Mouse (Mus musculus) forelimb bud, embryonic 11.5 days (tissue): ENCODE results near the gene Pabpn1l.
A peak's percentile ranks its signal among the peaks of the same experiment; 100 is the strongest.

Experiments used
- DNase-seq: peaks from one replicate; pipeline ENCODE4 v3.0.0-alpha.2; 2012; ENCODE audit warnings: low read depth, low spot score

Pabpn1l gene

DNA sequence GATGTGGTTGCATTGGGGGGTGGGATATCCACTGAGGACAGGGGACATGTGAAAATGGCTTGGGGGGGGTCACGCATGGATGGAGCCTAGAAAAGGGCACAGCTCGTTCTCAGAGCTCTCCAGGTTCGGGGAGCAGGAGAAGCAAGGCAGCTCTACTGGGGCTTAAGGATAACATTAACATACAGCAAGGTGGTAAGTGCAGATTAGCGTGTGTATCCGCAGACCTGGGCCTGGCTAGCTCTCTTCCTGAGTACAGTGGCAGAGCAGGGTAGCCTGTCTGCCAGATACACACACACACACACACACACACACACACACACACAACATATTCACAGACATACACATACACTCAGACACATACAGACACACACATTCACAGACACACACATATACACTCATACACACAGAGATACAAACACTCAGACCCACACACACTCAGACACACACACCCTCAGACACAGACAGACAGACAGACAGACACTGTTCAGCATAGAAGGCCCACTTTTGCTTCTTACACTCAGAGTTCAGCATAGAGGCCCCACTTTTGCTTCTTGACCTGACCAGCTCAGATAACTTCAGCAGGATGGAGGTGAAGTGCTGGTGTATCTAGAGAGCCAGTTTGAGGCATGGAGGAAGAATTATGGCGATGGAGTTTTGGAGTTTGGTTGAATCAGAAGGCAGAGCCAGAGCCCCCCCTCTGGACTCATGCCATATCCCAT lies 3.7 kb downstream of the Pabpn1l start:
- no peak for DNase-seq

DNA sequence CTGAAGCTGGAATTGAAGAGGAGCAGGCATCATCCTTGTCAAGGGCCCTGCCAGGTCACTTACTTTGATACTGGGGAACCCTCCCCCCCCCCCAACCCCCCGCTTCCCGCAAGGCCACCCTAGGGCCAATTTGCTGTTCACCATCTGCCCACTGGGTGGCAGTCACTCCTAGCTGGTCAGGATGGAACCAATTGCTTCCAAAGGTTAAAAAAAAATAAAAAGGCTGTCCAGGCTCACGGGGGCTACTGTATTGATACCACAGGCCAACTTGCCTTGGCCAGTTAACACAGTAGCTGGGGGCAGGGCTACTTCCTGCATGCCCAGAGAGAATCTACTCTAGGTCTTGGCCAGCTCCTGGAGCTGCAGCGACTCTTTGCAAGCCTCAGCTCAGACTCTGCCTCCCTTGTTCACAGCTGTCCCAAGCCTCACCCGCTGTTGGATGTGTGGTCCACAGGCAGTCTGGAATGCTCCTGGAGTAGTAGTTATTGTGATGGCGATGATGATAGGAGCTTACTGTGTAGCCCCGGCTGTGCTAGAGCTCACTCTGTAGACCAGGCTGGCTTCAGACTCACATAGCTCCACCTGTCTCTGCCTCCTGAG lies 4.5 kb downstream of the Pabpn1l start:
- DNase-seq: peak; percentile 84

DNA sequence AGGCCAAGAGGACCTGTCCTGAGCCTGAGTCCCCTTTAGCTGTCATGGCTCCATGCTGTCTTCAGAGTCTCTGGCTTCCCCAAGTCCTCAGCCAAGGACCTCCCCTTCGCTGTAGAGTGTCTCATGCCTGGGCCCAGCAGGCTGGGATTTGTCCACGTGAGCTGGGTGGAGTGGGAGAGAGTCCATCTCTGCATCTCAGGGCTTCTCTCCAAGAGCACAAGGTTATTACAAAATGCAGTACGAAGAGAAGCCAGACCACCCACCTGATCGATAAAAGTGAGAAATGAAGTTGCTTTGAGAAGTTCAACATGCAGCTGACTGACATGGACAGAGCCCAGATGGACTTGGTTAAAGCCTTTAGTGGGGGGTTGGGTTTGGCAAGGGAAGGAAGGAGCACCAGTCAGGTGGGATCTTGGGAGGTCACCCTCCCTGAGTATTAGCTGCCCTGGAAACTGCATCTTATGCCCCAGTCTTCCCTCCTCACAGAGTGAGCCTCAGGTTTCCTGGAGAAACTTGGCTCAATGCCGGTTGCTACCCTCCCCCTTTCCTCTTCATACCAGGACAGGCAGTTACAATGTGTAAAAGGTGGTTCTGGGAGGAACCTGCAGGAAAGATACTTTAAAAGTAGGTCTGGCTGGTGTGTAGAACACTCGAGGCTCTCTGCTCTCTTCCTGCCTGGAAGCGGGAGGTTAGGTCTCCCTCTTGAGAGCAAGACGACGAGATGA lies 6.2 kb downstream of the Pabpn1l start:
- no peak for DNase-seq

DNA sequence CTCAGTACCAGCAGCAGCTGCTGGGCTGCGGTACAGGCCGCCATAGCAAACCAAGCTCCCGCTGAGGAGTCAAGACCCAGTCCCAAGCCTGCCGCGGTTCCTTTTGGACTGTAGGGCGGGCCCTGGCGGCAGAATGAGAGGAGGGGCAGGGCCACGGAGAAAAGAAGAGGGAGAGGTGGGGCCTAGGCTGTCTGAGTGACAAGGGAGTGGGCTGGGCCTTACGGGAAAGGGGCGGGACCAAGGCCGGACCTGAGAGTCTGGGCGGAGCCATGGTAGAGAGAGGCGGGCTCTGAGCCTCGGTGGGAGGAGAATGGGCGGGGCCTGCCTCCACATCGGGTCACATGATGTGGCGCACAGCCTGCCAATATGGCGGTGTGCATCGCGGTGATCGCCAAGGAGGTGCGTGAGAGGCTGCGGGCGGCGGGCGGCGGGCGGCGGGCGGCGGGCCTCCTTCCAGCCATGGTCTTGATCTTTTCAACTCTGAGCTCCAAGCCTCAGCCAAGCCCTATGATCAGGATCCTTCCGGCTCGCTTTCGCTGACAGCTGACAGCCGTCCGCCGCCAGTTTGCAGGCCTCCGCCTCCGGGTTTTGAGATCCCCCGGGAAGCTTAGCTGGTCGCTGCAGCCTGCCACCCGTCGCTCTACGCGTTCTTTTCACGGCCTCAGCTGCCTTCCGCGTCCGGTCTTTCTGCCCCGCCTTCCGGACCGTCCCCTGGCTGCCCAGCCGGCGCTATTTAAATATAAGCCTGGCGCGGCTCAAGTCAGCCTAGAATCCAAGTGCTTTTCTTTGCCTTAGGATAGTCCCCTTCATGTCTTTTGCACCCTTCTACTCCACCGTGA lies 11.0 kb downstream of the Pabpn1l start, which contains the start of the genes Galns and Trappc2l:
Gene Galns (minus strand): TSS at position 169 of the 839 bp plus-strand sequence.
Gene Trappc2l (plus strand): TSS at position 346 of the 839 bp plus-strand sequence.
- DNase-seq: peak; percentile 98

DNA sequence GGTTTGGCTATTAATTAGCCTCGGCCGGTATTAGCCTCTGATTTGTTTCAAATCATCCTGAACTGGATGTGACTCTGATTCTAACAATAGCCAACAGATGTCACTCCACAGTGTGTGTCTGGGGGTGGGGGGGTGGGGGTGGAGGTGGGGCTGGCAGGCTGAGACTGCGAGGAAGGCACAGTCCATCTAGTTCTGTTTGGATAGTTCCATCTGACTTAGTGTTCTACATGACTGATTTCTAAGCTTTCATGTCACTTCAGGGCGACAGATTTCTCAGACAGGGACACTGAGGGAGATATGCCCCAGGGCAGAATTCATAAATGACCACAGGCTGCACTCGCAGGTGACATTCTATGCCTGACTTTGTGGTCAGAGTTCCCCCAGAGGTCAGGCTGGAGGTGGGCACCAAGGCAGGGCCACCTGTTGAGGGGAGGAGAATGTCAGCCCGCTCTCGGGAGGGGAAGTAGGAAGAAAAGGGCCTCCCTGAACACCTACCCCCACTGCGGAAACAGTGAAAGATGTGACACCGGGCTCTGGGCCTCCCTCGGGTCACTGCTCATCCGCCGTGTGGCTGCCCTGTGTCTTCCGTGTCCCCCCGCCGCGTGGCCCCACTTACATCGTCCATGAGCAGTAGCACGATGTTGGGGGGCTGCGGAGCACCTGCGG lies 11.8 kb downstream of the Pabpn1l start:
- no peak for DNase-seq

DNA sequence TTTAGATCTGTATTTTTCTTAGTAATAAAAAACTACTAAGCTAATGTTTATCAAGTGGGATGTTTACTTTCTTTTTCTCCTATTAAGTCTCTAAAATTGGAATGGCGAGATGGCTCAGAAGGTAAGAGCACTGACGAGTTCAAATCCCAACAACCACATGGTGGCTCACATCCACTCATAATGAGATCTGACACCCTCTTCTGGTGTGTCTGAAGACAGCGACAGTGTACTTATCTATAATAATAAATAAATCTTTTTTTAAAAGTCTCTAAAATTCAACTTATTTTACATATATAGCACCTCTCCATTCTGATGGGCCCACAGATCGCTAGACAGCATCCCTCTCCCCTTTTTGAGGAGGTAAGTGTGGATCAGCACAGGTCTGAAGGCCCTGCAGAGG lies 12.3 kb downstream of the Pabpn1l start:
- no peak for DNase-seq

DNA sequence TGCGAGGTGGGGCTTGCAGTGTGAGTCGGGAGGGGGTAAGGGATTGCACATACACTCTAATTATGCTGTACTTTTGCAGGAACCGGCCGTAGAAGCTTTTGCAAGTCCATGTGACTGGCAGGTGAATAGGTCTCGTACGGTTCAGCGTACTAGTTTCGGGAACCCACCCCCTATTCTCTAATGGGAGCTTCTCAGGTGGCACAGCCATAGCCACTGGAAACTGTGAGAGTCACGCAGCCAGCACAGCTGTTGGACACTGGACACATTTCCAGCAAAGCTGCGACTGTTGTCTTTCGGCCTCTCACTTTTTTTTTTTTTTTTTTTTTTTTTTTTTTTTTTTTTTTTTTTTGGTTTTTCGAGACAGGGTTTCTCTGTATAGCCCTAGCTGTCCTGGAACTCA lies 15.7 kb downstream of the Pabpn1l start:
- DNase-seq: no peak

DNA sequence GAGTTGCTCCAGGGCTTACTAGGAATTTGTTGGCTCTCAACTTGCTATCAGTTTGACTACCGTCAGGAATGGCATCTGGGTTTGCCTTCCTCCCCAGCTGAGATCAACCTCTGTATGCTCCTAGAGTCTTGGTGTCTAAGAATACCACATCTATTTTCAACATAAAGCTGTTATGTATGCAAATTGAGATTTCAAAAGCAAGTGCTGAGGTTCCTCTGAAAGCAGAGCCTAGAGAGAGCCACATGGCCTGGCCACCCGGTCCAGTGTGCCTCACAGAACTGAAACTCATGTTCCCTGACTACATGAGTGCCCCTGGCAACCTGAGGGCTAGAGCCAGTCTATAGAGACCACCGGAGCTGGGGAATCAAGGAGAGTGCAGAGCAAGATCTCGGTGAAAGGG lies 17.2 kb downstream of the Pabpn1l start:
- no peak for DNase-seq

DNA sequence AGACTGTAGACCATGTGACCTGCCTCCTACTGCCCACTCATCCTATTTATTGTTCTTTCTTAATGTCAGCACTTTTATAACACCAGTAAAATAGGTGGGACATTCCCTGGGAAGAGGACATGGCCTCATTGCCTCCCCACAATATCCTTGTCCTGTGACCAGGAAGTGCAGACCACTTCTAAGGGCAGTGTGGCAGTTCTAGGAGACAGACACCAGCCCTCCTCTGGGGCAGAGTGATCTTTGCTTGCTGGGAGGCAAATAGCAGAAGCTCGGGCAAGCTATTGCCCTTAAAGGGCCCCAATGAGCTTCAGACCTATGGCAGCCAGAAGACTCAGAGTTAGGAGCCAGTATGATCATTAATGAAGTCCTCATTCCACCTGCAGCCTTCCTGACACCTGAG lies 17.9 kb downstream of the Pabpn1l start:
- DNase-seq: no peak

DNA sequence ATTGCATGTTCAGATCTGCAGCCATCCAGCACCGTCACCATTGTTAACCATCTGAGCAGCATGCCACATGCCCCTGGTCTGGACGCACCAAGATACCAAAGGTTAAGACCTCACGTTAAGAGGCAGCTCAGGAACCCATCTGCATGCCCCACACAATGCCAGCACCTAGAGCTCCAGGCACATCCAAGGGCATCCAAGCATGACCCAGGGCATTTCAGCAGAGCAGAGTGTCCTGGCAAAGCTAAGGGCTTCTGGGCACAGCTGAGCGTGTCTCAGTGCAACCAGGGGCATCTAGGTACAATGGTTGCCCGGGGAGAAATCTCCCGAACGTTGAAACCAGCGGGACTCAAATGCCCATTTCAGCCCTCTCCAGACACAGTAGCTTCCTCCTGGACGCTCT lies 21.9 kb downstream of the Pabpn1l start:
- DNase-seq: no peak

DNA sequence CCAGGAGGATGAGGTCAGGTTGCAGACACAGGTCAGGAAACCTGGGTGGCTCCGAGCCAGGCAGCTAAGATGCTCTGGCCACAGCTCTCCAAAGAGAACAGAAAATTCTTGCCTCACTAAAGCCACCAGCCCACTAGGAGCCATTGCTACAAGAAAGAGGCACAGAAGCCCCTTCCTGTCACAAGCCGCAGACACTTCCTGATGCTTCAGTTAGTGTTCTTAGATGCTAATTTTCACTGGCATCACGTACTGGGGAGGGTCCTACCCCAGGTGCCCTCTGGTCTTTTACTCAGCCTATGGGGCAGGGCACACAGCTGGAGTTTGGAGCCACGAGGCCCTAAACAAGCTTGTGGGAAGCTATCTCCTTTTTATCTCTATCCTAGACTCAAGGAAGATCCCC lies 26.5 kb downstream of the Pabpn1l start:
- DNase-seq: no peak

DNA sequence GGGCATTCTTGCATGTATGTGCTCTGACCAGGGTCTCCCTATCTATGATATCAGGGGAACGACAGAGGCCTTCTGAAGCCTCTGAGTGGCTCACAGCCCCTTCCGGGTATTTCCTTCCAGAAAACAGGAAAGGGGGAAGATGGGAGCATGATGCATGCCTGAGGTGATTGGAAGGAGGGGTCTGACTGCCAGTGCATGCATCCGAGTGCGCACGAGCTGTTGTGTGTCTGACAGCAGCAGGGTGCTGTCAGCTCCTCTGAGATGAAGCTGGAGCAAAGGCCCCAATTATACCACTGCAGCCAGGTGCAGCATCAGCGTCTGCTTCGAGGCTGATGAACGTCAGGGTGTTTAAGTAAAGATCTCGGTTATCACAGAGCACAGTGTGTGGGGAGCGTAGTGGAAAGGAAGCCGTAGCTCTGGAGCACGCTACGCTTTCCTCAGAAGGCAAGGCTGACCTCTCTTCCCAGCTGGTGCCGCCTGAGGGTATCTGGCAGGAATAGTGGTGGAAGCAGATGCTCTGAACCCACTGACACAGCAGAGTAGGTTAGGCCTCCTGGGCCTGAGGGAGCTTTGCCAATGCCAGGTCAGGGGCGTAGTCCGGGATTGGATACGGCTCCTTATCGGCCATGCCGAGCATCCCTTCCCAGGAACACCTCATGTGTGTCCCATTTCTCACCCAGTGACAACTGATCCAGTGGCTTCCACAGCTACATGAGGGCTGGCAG lies 28.6 kb downstream of the Pabpn1l start:
- no peak for DNase-seq

DNA sequence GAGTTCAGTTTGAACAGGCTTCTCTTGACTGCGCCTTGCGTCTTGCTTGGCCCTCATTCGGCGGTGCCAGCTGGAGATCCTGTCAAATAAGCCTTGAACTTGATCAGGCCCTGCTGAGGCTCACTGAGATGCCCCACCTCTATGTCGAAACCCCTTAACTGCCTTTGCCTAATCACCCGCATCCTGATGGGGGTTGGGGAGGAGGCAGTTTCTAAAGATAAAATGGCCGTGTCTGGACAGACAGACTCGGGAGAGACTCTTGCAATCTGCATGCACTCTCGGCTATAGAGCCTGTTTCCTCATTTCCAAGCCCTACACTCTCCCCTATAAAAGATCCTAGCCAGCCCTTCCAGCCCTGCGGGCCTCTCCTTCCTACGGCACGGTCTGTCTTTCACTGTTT lies 29.3 kb downstream of the Pabpn1l start:
- DNase-seq: no peak

DNA sequence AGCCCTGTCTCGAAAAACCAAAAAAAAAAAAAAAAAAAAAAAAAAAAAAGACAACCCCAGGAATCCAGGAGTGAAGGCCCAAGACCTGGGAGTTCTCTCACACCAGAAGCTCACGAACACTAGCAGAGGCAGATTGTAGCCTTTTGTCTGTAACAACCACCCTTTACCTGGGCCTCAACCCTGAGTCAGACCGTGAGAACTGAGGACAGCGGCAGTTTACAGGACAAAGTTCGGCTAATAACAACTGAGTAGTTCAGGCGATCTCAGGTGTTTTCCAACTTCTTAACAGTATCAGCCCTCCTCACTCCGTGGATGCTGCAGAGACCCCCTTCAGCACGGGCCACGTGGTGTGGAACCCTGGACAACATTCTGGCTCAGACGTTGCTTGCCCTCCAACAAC lies 35.8 kb downstream of the Pabpn1l start:
- DNase-seq: no peak

DNA sequence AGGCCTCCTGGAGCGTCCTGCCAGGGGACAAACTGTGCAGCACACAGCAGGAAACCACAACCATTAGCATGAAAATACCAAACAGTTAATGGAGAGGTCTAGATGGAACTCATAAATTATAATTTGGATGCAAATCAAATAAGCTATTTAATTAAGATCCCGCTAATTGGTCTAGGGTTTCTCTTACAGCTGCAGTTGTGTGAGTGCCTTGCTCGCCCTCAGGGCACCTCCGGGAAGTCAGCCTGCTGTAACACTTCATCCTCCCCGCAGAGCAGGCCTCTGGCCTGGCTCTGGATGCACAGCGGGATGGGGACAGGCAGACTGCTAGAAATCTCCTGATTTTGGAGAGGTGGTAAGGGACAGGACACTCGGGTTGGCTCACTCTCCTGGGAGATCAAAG lies 36.4 kb downstream of the Pabpn1l start:
- no peak for DNase-seq

DNA sequence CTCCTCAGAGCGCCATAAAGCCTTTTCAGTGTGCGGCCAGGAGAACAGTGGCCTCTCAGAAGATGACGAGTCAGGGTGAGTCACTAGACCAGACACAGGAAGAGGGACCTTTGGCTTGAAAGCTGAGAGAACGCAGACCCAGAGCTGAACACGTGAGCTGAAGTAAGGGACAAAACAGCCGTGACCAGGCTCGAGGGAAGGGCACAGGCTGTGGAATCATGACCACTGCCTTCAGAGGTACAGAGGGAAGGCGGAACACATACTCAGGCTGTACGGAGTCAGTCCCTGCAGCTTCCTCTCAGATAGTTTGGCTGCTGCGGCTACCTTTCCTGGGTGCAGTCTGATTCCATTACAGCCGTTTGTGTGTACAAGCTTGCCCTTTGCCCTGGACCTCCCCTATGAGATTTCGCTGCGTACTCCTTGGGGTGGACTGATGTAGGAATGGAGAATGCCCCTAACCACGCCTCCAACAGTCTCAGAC lies 37.1 kb downstream of the Pabpn1l start:
- DNase-seq: no peak

DNA sequence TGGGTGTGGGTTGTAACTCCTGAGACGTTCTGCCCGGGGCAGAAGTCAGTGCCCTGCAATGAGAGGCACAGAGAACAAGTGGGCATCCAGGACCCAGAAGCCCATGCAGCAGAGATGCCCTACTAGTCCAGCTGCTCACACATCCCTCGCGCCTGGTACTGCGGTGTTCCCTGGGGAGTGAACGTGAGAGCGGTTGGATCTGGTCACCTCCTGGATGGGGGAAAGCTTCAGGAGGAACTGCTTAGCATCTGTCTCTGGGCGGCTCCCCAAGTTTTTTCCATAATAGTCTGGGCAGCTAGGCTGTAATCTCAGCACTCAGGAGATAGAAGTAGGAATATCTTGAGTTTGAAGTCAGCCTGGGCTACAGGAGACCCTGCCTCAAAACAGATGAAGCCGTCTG lies 37.6 kb downstream of the Pabpn1l start:
- no peak for DNase-seq

DNA sequence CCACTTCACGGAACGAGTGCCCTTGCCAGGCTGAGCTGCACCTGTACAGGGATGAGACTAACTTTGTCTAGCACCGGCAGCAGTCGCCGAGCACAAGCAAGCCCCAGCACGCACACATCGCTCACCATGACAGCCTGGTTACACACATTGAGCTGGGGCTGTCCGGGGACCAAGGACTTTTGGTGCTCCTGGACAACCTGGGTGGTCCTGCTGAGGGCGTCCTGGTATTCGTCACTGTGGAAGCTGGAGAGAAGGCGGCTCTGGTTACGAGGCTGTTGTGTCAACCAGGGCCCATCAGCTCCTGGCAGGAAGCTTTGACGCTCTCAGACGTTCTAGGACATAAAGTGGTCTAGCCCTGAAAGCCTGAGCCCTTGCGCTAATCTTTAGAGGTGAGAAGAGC lies 41.6 kb downstream of the Pabpn1l start:
- DNase-seq: peak; percentile 42

DNA sequence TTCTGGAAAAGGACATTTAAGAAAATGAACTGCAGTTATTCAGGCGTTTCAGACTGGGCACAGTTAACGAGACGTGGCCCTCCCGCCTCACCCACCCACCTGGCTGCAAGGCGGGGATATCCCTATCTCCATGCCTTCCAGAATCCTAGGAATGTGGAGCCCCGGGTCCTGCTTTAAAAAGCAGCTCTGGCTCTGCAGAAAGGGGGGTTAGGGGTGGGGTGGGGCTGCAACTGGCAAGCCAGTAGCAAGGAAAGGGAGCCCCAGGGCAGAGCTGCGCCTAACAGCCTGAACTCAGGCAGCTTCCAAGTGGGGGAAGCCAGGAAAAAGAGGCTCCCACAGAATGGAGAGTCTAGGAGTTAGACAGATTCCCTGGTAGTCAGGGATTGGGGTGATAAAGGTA lies 43.3 kb downstream of the Pabpn1l start:
- DNase-seq: peak; percentile 57

DNA sequence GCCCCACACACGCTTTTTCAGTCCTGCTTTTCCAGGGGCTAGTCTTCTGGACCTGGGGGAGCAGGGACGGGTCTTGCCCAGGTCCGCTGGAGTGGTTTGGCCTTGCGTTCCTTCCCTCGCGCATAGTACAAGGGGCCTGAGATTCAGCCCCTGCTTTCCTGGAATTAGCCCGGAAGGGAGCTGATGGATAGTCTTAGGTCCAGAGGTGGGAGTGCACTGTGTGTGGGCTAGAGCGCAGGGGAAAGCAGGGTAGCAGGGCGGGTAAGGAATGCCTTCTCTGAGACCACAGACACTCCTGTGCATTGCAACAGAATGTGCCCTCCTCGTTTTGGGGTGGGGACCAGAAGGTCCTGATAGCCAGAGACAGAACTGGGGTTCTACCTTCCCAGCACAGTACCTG lies 45.4 kb downstream of the Pabpn1l start:
- DNase-seq: no peak

DNA sequence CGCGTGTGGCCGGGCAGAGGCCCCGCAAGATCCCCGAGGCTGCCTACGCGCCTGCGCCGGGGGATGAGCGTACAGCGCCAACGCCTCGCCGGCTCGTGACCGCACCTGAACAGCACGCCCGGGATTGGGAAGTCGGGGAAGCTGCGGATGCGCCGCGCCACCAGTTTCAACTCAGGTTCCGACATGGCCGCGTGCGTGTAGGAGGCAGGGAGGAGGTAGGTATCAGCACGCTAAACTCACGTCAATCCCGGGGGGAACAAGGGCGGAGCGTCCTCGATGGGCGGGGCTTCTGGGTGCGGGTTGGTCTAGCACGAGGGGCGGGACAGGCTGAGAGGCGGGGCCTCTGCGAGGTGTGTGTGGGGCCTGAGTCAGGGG lies 45.9 kb downstream of the Pabpn1l start, which contains the start of gene Aprt:
Gene Aprt (minus strand): TSS at position 262 of the 375 bp plus-strand sequence.
- DNase-seq: peak; percentile 91
